Mouse (Mus musculus) retina, adult 2 months (tissue): Measurements from ENCODE around the gene Hist1h4n.
"Not testable (repeated sequence)": the region's sequence is repeated elsewhere in the genome, so short reads cannot be mapped to it uniquely, and the experiment has no call there.

Experiments
- DNase-seq: peaks from one replicate; pipeline ENCODE4 v3.0.0-alpha.2; 2012; ENCODE audit warnings: low read depth, low spot score

Hist1h4n gene

DNA sequence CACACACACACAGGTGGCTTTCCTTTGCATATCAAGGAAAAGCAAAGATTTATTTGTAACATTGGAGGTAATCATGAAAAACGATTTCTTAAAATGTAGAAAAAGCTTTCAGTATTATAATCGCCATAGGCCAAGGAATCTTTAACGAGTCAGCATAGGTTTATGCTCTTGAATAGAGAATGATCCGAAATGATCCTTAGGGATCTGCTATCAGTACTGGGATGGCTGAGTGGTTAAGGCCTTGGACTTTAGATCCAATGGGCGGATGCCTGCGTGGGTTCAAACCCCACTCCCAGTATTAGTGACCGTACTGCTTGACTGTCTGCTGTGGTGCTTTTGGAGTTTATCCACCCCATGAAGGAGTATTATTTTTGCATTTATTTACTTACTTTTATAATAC is 36.4 kb downstream of the Hist1h4n start:
- no peak for DNase-seq

- DNase-seq: no peak
Observed at GRCm38 (mm10) chr13:21790601-21791283, 41.3 kb downstream of the Hist1h4n start.

DNA sequence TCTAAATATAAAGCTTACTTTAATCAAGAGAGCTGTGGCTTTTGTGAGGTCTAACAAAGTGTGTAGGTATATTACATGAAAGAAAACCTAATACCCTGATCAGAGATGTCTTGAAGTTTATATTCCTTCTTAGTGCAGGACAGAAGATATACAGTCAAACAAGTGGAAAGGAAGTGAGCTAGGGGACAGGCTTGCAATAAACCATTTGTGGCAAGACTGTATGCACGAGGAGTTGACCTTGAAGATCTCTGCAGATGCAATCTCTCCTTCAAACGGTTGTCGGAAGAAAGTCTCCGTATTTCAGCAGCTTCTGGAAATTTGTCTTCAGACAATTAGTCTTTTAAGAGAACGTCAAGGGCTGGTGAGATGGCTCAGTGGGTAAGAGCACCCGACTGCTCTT is 42.1 kb downstream of the Hist1h4n start:
- DNase-seq: no peak

- DNase-seq: no peak
Observed at GRCm38 (mm10) chr13:21787760-21788593, 44.0 kb downstream of the Hist1h4n start.

- peak; percentile 87 for DNase-seq
Observed at GRCm38 (mm10) chr13:21786899-21787629, 44.9 kb downstream of the Hist1h4n start, which contains the start of the genes Hist1h2an and Hist1h2bp. Gene Hist1h2an (minus strand): TSS chr13:21787218. Gene Hist1h2bp (plus strand): TSS chr13:21787461.

GRCm38 (mm10) chr13:21786189-21786898 is 45.7 kb downstream of the Hist1h4n start:
- DNase-seq: no peak

DNA sequence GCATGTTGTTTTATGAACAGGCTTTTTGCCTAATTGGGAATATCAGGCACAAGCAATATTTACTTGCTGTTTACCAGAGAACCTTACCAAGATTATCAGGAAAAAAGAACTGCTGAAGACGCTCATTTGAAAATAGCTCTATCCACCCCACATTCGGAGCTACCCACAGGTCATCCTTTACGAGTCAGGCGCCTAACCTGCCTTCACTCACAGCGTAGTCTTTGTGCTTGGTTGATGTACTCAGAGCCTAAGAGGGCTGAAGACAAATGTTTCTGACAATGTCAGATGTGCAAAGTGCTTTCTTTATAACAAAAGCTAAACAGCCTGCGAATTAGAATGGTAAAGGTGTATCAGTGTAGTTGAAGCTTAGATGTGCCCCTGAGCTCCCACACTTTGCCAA is 47.7 kb downstream of the Hist1h4n start:
- DNase-seq: no peak

DNA sequence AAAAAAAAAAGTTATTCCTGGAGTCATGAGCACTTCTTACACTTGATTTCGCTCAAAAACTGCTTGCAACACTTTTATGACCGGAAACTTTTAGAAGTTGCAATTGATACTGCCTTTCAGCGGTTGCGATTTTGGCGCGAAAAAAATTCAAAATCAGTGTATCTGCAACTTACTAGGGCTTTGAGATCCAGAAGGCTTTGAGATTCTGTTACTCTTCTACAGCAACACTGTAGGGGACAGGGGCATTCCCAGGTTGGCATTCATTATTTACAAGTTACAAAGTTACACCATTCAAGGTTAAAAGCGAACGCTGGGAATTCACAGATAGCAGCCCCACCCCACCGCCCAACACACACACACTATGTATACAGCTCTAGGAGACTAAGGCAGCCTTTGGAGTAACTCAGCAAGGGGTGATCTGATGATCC is 48.2 kb downstream of the Hist1h4n start:
- DNase-seq: no peak

- DNase-seq: peak; percentile 54
Observed at GRCm38 (mm10) chr13:21783255-21783617, 48.8 kb downstream of the Hist1h4n start, which contains the start of gene Hist1h3i. Gene Hist1h3i (minus strand): TSS chr13:21783370.

- not testable (repeated sequence) for DNase-seq
Observed at GRCm38 (mm10) chr13:21782361-21783254, 49.4 kb downstream of the Hist1h4n start.
